Mouse (Mus musculus) urinary bladder, postnatal 4 days (tissue): Measurements from ENCODE around the gene Erp44.
A peak's percentile ranks its signal among the peaks of the same experiment; 100 is the strongest.

ENCODE experiments used
- DNase-seq, 2 experiments: peaks; one replicate each; pipeline ENCODE4 v3.0.0; 2021 to 2022; ENCODE audit warnings: low spot score in 2 of 2

Gene Erp44

GRCm38 (mm10) chr4:48279498-48280134 lies at the start of gene Erp44, which contains the start of gene Invs:
Gene Erp44 (minus strand): TSS chr4:48279558.
Gene Invs (plus strand): TSS chr4:48279760.
- DNase-seq = peak; percentile 91 to 93

- no peak for DNase-seq
These were observed 48.7 kb upstream of the Erp44 start for GRCm38 (mm10) chr4:48328042-48328441.

- no peak for DNase-seq
These were observed 47.8 kb upstream of the Erp44 start for GRCm38 (mm10) chr4:48327192-48327591.

GRCm38 (mm10) chr4:48322095-48322494 lies 42.7 kb upstream of the Erp44 start:
- no peak for DNase-seq

- DNase-seq = no peak
These were observed 41.9 kb upstream of the Erp44 start for GRCm38 (mm10) chr4:48321276-48321675.

- DNase-seq = no peak
These were observed 36.7 kb upstream of the Erp44 start for GRCm38 (mm10) chr4:48316036-48316435.

GRCm38 (mm10) chr4:48314814-48315213 lies 35.5 kb upstream of the Erp44 start:
- no peak for DNase-seq

GRCm38 (mm10) chr4:48287086-48287757 lies 7.9 kb upstream of the Erp44 start:
- DNase-seq = no peak

- DNase-seq = no peak
These were observed 1.8 kb upstream of the Erp44 start for GRCm38 (mm10) chr4:48281121-48281520.

- no peak for DNase-seq
These were observed 431 bp downstream of the Erp44 start for GRCm38 (mm10) chr4:48278757-48279497.

- DNase-seq = no peak
These were observed 2.3 kb downstream of the Erp44 start for GRCm38 (mm10) chr4:48277011-48277410.

GRCm38 (mm10) chr4:48275736-48276135 lies 3.6 kb downstream of the Erp44 start:
- no peak for DNase-seq

GRCm38 (mm10) chr4:48273119-48273829 lies 6.1 kb downstream of the Erp44 start:
- no peak for DNase-seq

- no peak for DNase-seq
These were observed 7.5 kb downstream of the Erp44 start for GRCm38 (mm10) chr4:48271838-48272237.

- DNase-seq = no peak
These were observed 8.8 kb downstream of the Erp44 start for GRCm38 (mm10) chr4:48270532-48270931.

- no peak for DNase-seq
These were observed 11.2 kb downstream of the Erp44 start for GRCm38 (mm10) chr4:48268127-48268526.

GRCm38 (mm10) chr4:48267683-48268082 lies 11.7 kb downstream of the Erp44 start:
- no peak for DNase-seq

- DNase-seq = no peak
These were observed 21.3 kb downstream of the Erp44 start for GRCm38 (mm10) chr4:48258045-48258444.

- DNase-seq = no peak
These were observed 26.1 kb downstream of the Erp44 start for GRCm38 (mm10) chr4:48253266-48253665.

- DNase-seq = no peak
These were observed 35.1 kb downstream of the Erp44 start for GRCm38 (mm10) chr4:48244280-48244679.

- no peak for DNase-seq
These were observed 35.6 kb downstream of the Erp44 start for GRCm38 (mm10) chr4:48243737-48244136.

- DNase-seq = no peak
These were observed 36.9 kb downstream of the Erp44 start for GRCm38 (mm10) chr4:48242482-48242881.
